Mouse (Mus musculus) thymus, postnatal 14 days (tissue): ENCODE measurements around the gene Fcgr1.
"Not testable (repeated sequence)": the region's sequence is repeated elsewhere in the genome, so short reads cannot be mapped to it uniquely, and the experiment has no call there.

Experiments
- DNase-seq: peaks from one replicate; pipeline ENCODE4 v3.0.0; 2021

The Fcgr1 gene

GRCm38 (mm10) chr3:96247356-96248140 is 46.2 kb downstream of the Fcgr1 start:
- no peak for DNase-seq

GRCm38 (mm10) chr3:96246427-96246856 is 47.3 kb downstream of the Fcgr1 start, which contains the start of gene Hist2h3c1:
Gene Hist2h3c1, plus strand, starts transcription at chr3:96246685.
- not testable (repeated sequence) for DNase-seq

GRCm38 (mm10) chr3:96246018-96246417 is 47.8 kb downstream of the Fcgr1 start:
- not testable (repeated sequence) for DNase-seq

GRCm38 (mm10) chr3:96245003-96245886 is 48.5 kb downstream of the Fcgr1 start, which contains the start of gene Hist2h2aa1:
Gene Hist2h2aa1, plus strand, starts transcription at chr3:96245497.
- DNase-seq, result peak; percentile 86

- peak; percentile 47 for DNase-seq
Measured at GRCm38 (mm10) chr3:96243921-96244572, 49.7 kb downstream of the Fcgr1 start.

GRCm38 (mm10) chr3:96240799-96241197 is 53.0 kb downstream of the Fcgr1 start:
- no peak for DNase-seq

GRCm38 (mm10) chr3:96239949-96240798 is 53.6 kb downstream of the Fcgr1 start, which contains the start of gene Hist2h2aa2:
Gene Hist2h2aa2, minus strand, starts transcription at chr3:96240276.
- peak; percentile 95 for DNase-seq

- DNase-seq, result peak; percentile 53
Measured at GRCm38 (mm10) chr3:96238954-96239793, 54.6 kb downstream of the Fcgr1 start, which contains the start of gene Hist2h3c2. Gene Hist2h3c2, minus strand, starts transcription at chr3:96239127.

- DNase-seq, result no peak
Measured at GRCm38 (mm10) chr3:96237904-96238511, 55.8 kb downstream of the Fcgr1 start.

- no peak for DNase-seq
Measured at GRCm38 (mm10) chr3:96237335-96237903, 56.4 kb downstream of the Fcgr1 start.

- no peak for DNase-seq
Measured at GRCm38 (mm10) chr3:96236834-96237334, 56.9 kb downstream of the Fcgr1 start.

GRCm38 (mm10) chr3:96235836-96236235 is 57.9 kb downstream of the Fcgr1 start:
- no peak for DNase-seq

GRCm38 (mm10) chr3:96234914-96235313 is 58.9 kb downstream of the Fcgr1 start:
- DNase-seq, result peak; percentile 50
